Mouse (Mus musculus) kidney, adult 10 weeks (tissue): Measurements from ENCODE around the gene Kat7. TPM values are rescaled to one million over a fixed set of nuclear protein-coding genes. Genes with fewer than 3 reads are reported as not detected.

Experiments used
- polyA plus RNA-seq: library from polyadenylated mRNA; stranded (reverse); fragments of 350-450 nt; fragmentation: Illumina TruSeq; extraction: RNeasy Lipid Tissue Mini Kit (QIAGEN cat#74804); gene quantifications from one replicate; pipeline ENCODE4 v1.2.3, GENCODE M21; 2014; ENCODE audit warnings: low read depth, low replicate concordance

Kat7 gene
- polyA plus RNA-seq, result 29.5 TPM

DNA sequence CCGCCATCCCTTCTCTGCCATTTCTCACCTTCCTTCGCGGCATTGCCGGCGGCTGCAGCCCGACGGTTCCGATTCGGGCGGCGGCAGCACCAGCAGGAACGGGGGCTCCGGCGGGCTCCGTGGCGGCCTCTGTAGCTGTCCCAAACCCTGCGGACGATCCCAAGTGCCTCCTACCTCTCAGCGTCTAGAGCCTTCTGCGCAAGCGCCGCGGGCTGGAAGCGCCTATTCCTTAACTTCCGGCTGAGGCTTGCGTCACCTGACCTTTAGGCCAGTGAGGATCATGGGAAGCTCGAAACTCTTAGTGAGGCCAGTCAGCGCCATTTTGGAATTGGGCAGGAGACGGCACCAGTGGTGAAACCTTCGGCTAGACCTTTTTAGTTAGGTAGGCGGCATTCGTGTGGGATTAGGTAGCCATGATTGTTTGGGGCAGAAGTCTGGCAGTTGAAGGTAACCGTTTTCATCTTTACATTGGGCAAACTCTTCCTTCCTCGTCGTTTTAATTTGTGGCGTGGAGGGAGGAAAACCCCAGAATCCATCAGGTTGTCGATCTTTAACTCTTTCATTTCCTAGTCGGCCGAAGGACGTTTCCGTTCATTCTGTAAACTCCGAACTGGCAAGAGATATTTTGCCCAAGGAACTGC, at the start of gene Kat7:
Gene Kat7, minus strand, starts transcription at position 240 of the 641 bp plus-strand sequence.

DNA sequence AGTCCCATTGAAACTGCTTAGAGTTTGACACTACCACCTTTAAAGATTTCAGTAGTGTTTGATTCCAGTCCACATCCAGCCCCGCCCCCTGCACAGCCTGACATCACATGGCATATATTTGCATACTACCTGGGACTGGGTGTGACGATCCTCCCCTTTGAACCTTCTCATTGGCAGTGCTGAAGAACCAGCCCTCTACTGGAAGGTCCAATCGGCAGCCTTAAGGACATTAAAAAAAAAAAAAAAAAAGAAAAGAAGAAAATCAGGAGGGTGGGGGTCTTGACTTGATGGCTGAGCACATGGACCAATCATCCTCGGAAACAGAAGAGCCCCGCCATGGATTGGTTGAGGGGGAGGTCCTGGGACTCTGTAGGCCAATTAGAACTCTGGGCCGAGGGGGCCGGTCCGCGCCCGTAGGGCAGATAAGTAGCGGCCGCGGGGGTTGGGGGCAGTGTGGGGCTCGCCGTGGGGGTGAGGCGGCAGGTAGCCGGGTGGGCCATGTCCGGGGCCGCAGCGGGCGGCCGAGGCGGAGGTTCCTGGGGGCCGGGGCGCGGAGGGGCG, 26.6 kb upstream of the Kat7 start, which contains the start of gene Fam117a:
Gene Fam117a, plus strand, starts transcription at position 451 of the 561 bp plus-strand sequence.

DNA sequence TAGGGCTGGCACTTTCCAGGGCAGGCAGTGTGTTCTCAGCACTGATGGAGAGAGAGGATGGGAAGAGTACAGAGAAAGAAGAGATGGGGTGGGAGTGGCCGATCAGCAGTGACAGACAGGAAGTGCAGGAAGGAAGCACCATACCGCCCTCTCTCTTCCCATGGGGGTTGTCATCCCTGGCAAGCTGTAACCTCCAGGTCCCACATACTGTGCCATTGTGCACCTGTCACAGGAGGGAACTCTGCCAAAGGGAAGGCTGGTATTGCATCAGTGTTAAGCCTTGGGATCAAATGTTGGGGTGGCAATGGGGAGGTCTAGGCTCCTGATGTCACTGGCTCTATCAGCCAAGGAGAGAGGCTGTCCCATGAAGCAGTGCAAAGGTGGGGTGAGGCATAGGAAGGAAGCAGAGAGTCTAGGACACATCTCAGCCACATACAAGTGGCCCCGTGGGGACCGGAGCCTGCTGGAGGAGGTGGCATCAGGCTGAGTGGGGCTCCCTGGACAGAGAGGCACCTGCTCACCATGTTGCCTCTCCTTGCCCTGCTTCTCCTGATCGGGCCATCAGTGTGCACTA, 48.8 kb downstream of the Kat7 start, which contains the start of gene Tac4:
Gene Tac4, plus strand, starts transcription at position 352 of the 574 bp plus-strand sequence.

Other genes starting within 250 kb of the Kat7 start
- gene Itga3, start 233.4 kb downstream of the Kat7 start, polyA plus RNA-seq, result 1.5 TPM
- not detected for gene Dlx3, start 190.1 kb downstream of the Kat7 start, polyA plus RNA-seq
- not detected for gene Dlx4, start 164.0 kb downstream of the Kat7 start, polyA plus RNA-seq
- not detected for gene Tac4, start 48.7 kb downstream of the Kat7 start, polyA plus RNA-seq
- gene Fam117a, start 26.8 kb upstream of the Kat7 start, polyA plus RNA-seq, result 1.1 TPM
- gene Slc35b1, start 74.4 kb upstream of the Kat7 start, polyA plus RNA-seq, result 31.7 TPM
- 136 TPM for gene Spop, start 103.8 kb upstream of the Kat7 start, polyA plus RNA-seq
- gene Nxph3, start 204.3 kb upstream of the Kat7 start, polyA plus RNA-seq, result not detected